Mouse (Mus musculus): Measurements from ENCODE around the gene Shroom4.
"Not testable (repeated sequence)": the region's sequence is repeated elsewhere in the genome, so short reads cannot be mapped to it uniquely, and the experiment has no call there.

The Shroom4 gene

DNA sequence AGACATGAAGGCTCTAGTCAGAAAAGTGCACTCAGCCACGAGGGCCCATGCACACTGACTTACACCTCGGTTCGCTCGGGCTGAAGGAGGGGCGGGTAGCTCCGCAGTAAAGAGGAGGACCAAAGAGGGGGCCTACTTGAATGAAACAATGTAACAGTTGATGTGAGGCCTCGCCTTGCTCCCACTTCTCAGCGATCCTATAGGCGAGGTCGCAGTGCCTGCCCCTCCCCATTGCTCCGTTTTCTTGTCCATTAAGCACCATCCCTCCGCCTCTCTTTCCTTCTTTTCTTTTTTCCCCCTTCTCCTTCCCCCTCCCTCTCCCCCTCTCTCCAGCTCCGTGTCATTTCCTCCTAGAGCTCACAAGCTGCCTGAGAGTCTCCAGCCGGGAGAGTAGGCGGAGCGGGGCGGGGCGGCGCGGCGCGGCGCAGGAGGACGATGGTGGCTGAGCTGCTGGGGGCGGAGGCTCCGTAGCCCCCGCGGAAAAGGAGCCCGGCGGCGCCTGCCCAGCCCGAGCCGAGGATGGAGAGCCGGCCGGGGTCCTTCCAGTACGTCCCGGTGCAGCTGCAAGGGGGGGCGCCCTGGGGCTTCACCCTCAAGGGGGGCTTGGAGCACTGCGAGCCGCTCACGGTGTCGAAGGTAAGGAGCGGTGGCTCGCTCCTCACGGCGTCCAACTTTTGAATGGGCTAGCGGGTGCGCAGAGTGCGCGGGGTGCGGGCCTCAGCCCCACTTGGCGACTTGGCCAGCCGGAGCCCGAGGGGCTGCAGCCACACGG is at the start of gene Shroom4:
Gene Shroom4 (plus strand): TSS at position 229 of the 772 bp plus-strand sequence.
- peak; percentile 74 for DNase-seq (ENCODE audit: low spot score)

DNA sequence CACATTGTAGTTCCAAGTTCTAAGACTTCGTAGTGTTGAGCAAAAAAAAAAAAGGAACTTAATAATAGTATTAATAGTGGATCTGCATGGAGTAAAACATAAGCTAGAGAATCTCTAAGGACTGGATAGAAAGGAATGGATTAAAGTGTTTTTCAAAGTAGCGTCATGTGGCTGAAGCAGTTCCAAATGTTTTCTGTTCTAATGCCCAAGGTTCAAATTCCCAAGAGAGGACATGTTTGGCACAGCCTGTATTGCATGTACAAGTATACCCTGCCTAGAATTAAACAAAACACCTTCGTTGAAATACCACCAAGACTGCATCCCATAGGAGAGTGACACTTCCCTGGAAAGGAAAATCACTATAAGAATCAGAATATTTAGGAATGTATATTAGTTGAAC is 42.8 kb upstream of the Shroom4 start:
- no peak for DNase-seq (ENCODE audit: low spot score)

DNA sequence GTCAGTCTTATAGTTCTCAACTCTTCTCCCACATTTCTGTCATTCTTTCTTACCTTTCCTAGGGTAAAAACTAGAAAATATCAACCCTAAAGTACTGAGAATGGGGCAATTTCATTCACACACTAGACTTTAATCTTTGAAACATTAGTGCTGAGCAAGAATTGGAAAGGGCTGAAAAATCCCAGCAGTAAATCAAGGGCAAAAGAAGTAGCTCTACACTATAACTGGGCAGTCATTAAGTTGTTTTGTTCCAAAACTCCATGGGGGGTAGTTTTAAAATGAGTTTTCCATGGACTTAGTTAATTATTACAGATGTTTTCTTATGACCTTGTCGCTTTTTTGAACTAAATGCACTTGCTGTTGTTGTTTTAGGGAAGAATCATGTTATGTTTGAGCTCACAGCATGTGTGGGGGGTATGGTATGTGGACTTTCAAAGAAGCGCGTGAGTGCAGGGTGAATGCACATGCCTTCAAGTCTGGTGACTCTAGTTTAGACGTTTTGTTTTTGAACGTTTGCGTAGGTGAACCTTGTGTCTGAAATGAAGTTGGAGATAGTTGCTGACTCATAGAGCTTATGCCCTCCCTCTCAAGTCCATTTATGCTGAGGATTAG is 42.0 kb upstream of the Shroom4 start:
- DNase-seq (ENCODE audit: low spot score): no peak

DNA sequence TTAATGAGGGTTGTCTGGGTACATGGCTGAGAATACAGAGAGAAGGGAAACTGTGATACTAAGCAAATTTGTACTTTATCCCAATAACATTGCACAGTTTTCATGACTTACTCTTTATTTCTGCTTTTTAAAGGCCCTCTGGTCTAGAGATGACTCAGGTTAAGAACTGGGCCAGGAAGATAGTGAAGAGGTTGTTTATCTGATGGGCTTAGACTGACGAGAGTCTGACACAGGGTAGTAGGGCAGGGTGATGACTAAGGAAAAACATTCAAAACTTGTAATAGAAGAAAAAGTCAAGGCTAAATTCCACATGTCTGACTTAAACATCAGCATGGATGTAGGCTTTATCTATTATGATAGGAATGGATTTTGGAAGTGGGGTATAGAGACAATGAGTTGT is 30.8 kb upstream of the Shroom4 start:
- DNase-seq (ENCODE audit: low spot score): no peak

DNA sequence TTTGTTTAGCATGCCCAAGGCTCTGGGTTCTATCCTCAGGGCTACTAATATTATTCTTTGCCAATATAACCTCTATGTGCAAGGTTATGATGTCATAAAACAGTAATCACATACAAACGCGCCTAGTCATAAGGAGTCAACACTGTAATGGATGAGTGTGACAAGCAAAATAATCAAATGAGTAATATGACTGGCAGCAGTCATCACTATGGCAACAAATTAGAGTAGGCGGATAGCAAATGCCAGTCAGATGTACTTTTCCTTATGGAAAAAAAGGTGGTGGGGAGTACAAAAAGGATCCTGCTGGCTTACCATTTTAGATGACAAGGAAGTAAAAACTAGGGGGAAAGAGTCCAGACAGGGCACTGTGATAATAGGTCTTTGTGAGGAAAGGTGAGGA is 28.9 kb upstream of the Shroom4 start:
- DNase-seq (ENCODE audit: low spot score): no peak

DNA sequence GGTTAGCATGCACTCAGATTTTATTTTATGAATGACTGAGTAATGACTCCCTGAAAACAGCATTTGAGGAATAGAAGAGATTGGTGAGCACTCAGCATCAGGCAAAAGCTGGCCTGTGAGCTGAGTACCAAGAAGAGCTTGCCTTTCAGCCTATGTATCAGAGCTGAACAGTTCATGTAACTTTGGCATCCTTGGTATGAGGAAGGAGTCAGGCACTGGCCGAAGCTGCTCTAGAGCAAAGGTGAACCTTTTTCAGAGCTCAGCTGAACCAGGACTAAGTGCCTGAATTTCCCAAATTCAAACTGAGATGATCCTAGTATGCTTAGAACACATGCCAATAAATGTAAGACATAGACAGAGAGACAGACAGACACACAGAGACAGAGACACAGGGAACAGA is 5.8 kb upstream of the Shroom4 start:
- DNase-seq (ENCODE audit: low spot score): no peak

DNA sequence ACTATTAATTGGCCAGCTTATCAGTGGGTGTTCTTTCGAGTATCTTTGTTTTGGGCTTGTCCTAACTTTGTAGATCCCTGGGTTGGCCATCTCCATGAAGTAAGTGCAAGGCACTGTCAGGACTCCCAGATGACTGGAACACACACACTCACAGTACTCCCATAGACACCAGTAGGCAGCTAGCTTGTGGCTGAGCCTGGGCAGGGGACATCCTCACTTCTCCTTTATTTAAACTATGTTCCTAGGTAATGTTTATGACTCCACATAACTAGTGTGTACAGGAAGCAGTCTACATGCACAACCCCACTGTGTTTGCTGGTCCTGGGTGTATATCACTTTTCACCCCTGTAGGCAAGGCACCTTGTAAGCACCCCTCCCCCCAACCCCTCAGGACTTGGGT is 461 bp upstream of the Shroom4 start:
- no peak for DNase-seq (ENCODE audit: low spot score)

DNA sequence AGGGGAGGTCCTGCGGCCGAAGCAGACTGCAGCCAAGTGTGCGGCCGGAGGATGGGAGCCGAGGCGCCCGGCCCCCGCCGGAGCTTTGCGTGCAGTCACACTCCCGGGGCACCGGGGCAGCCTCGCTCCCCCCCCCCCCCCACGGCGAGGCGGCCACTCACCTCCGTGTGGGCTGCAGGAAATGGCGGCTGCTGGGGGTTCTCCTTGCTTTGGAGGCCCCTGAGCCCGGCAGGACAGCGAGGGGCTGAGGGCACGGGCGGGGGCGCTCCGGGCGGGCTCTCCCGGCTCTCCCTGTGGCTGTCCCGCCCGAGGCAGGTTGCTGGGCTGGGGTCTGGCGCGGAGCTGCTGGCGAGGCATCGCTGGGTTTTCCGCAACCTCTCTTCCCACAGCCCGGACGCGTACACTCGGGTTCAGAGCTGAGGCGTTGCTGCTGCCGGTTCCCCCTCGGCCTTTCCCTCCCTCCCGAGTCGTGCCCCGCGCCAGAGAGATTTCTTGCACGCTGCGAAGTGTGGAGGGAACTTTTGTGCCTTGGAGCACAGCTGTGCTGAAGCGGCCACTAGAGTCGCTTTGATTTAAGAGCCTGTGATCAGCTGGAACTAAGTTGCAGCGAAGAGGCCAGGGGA is 855 bp downstream of the Shroom4 start:
- DNase-seq (ENCODE audit: low spot score): no peak

DNA sequence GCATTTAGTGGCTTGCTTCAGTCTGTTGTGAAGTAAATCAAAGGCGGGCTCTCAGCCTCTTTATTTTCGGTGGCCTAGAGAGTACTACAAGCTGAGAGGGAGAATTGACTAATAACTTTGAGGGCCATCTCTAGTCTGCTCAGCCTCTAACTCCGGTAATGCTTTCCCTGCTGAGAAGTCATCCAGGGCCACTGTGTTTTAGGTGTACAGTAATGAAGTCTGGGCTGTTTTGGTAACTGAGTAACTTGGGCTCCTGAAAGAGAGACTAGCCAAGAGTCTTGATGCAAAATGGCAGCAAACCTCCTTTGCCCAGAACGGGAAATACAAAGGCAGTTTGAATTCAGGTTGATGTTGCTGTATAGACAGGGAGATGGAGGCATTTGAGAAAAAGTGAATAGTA is 3.3 kb downstream of the Shroom4 start:
- no peak for DNase-seq (ENCODE audit: low spot score)

DNA sequence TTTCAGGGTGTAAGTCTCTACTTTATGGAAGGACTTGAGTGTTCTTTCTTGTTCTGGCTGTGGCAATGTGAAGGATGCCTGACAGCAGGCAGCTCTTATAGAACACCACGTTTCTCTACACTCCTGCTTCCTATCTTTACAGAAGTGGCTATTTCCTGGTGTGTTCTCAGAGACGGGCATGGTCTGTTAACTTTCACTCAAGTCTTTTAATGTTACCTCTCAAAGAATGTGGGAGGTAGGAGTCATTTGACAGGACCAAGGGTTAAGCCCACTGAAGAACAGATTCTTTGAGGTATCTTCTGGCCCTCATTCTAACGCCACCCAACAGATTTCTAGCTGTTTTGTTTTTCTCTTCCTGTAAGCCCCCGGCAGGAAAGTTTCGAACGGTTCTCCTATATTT is 9.5 kb downstream of the Shroom4 start:
- DNase-seq (ENCODE audit: low spot score): no peak

DNA sequence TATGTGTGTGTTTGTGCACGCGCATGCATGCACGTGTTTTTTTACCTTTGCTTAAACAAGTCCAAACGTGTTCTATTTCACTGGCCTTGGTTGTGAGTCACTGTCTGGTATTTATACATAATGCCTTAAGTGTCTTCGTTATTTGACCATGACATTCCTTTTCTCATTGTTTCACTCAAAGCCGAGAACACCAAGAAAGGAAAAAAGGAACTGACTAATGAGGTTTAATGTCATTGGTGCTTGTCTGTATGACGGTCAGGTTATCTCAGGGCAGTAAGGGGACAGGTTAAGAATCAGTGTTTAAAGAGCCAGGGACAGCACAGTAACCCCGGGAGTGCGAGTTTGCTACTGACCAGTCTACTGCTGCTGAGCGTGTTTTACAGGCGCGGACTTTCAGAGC is 15.8 kb downstream of the Shroom4 start:
- DNase-seq (ENCODE audit: low spot score): no peak

DNA sequence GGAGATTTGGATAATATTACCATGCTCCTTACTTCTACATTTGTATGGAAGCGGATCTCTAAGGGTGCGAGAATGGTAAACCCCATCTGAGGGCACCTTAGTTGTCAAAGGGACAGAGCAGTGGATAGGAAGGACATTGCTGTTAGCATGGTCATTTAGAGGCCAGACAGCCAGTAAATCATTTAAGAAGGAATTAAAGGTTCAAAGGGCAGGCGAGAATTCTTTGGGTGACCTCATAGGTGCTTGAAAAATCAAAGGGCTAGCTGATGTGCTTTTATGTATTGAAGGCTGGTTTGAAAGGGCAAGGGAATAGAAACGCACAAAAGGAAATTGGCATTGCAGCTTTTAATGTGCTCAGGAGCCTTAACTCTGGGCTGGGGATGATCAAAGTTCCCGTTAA is 16.3 kb downstream of the Shroom4 start:
- DNase-seq (ENCODE audit: low spot score): no peak

DNA sequence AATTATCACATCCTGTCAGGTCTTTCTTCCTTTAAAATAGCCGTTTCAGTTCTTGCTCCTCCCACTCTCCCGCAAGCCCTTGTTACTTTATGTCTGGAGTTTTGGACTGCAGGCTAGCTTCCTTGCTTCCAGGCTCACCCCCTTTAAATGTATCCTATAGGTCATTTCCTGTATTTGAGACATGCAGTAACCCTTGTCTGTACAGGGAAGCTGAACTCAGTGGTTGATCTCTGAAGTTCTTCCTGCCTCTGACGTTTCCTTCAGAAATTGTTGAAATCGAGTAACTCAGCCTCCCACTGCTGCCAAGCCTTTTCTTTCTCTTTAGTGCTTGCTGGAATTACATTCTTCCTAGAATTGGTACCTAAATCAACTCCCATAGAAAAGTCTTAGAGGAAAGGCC is 18.5 kb downstream of the Shroom4 start:
- DNase-seq (ENCODE audit: low spot score): no peak

DNA sequence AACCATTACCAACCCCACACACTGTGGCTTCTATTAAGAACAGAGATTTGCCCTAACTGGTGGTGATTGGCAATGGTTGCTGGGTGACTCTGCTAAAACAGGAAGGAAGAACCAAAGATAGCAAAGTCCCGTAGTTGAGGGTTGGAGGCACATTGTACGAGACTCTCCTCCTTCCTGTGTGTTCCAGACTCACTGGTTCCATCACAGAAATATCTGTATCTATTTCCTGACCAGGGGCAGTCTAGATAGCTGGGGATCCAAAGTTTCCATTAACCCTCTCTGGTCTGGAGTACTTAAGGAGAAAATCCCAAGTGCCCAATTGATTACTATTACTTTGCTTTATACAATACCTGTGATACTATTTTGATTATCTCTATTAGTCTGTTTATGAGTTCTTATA is 35.6 kb downstream of the Shroom4 start:
- DNase-seq (ENCODE audit: low spot score): no peak

DNA sequence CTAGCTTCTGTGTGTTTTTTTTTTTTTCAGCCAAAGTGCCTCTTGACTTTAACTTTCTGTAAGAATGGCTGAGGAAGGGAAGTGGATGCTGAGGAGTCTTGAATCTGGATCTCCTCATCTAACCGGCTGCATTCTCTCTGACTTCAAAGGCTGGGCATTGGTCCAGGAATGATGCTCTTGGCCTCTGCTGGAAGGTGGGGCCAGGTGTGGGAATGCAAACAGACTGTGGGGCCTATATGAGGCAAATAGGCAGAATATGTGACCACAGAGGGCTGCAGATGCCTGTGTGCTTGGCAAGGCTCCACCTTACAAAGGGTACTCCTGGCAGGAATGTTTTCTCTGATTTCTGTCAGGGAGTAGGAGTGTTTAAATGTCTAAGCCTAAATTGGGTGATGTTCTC is 46.8 kb downstream of the Shroom4 start:
- peak; percentile 19 for DNase-seq (ENCODE audit: low spot score)

DNA sequence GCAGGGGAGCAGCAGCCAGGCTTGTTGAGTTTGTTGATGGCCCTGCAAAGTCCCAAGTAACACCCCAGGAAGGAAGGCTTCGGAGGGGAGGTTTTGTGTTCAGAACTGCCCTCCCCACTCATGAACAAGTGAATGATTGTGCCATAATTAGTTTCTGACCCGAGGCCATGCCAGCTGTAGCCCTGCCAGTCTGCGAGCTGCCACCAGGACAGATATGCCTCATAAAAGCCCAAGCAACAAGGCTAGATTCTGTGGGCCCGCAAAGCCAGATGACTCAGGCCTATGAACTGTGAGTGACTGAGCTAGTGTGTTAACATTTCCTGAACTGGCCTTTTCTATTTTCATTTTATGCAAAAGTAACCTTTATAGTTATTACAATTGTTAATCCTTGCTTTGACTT is 48.3 kb downstream of the Shroom4 start:
- peak; percentile 7 for DNase-seq (ENCODE audit: low spot score)

DNA sequence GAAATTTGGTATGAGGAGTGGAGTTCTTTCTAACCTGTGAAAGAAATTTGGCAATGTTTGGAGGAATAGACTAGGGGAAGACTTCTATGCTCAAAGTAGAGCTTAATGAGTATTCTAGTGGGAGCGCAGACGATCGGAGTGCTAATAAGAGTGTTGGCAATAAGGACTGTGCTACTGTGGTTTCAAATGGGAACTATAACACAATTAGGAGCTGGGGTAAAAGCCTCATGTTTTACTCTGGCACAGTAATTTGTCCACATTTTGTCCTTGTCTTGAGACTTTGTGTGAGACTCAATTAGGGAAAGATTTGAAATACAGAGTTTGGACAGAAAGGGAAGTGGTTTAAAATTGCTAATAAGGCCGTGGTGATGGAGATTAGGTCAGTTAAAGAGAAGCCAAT is 53.6 kb downstream of the Shroom4 start:
- DNase-seq (ENCODE audit: low spot score): no peak

DNA sequence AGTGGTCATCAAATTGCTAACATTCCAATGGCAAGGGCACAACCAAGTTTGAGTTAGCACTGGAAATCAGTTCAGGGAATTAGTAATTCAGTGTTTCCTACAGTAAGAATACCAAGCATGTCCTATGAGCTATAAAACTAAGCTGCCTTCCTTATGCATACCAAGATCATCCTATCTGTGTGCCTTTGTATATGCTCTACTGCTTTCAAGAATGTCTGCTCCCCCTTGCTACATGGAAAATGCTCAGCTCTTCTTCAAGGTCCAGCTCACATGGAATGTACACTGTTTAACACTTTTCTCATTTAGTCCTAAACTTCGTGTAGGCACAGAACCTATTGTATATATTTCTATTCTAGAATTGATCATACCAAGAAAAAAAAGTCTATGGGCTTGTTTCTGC is 69.6 kb downstream of the Shroom4 start:
- not testable (repeated sequence) for DNase-seq (ENCODE audit: low spot score)

DNA sequence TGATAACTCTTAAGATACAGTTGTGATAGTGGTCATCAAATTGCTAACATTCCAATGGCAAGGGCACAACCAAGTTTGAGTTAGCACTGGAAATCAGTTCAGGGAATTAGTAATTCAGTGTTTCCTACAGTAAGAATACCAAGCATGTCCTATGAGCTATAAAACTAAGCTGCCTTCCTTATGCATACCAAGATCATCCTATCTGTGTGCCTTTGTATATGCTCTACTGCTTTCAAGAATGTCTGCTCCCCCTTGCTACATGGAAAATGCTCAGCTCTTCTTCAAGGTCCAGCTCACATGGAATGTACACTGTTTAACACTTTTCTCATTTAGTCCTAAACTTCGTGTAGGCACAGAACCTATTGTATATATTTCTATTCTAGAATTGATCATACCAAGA is 72.9 kb downstream of the Shroom4 start:
- not testable (repeated sequence) for DNase-seq (ENCODE audit: low spot score)

DNA sequence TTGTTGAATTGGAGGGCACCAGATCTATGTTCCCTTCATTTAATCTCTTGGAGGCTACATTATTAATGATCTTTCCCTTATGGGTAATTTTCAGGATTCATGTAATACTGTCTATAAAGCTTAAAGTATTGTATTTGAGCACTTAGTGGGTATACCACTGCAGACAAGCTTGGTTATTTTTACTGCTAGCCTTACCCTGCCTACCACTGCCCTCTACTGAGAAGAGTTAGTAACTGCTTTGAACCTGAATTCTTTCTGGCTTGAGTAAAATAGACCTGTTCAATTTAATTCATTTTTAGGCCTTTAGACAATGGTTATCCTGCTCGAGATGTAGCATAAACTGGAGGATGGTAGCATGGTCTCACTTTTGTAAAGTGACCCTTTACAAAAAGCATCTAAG is 75.5 kb downstream of the Shroom4 start:
- DNase-seq (ENCODE audit: low spot score): no peak

DNA sequence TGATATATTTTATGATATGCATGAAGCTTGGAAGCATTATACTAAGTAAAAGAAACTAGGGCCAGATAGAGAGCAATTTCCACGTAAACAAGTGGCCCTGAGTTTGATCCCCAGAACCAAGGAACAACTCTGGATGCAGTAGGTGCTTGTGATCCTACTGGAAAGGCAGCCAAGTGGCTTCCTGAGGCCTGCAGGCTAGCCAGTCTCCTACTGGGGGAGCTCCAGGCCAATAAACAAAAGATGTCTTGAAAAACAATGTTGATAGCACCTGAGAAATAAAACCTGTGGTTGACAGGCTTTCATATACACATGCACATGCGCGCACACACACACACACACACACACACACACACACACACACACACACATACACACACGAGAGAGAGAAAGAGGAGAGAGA is 82.6 kb downstream of the Shroom4 start:
- DNase-seq (ENCODE audit: low spot score): no peak

DNA sequence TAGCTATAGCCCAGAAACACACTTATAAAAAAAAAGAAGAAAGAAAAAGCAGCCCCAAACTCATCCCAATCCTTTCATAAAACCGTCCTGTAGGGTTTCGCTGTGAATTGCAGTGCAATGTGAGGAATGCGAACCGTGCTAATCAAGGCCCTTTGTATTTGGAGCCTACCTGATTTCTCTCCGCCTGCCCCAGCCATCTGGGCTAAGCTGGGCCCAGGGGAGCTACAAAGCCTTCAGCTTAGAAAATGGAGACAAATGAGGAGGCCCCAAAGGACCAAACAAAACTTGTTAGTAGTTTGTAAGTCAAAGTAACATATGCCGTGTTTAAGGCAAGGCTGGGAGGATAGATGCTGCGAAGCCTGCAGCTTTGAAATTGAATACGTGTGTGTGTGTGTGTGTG is 84.2 kb downstream of the Shroom4 start:
- DNase-seq (ENCODE audit: low spot score): no peak

DNA sequence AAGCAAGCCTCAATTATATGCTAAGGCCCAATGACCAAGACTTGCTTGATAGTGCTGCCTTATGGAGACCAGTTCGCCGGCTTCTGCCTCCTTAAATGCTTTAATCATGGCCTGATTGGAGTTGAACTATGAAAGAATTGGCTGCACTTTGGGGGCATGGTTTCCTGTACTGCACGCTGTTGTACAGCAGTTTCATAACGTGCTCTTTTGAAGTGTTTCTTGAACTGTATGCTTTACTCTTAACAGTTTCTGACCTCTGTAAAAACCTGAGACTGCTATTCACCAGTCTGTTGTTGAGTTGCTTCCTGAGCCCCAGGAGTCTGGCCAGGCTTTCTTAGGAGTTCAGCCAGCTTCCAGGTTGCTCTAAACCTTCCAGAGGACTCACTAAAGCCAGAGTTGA is 90.8 kb downstream of the Shroom4 start:
- DNase-seq (ENCODE audit: low spot score): no peak

DNA sequence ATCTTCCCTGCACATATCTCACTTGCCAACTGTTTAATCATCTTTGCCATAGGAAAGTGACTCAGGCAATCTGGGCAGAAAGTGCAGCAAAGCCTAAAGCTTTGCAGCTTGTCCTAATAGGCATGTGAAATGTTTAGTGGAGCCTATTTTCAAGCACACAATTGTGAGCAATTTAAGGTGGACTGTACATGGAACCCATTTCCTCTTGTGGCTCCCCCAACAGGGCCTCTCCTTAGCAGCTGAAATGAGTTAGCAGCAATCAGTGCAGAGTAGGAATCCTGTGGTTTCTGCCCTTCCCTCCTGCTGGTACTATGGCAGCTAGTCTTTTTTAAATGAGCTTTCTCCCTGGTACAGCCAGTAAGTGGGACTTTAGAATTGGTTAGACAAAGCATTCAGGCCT is 95.8 kb downstream of the Shroom4 start:
- DNase-seq (ENCODE audit: low spot score): no peak

All from urinary bladder, postnatal 14 days (tissue).